Mouse (Mus musculus) embryonic fibroblast, embryonic 13.5 days (primary cell): ENCODE data around the gene Taar3.

ENCODE experiments used
- CTCF ChIP-seq: IDR thresholded peaks from 2 replicates; pipeline ENCODE4 v1.5.1; 2011; ENCODE audit warnings: mild to moderate bottlenecking, control low read depth, low read length, moderate library complexity, borderline replicate concordance; ENCODE audit not compliant: insufficient read depth
- POLR2A ChIP-seq: IDR thresholded peaks from 2 replicates; pipeline ENCODE4 v1.6.1; 2011; ENCODE audit warnings: low read depth, mild to moderate bottlenecking, control low read depth, low read length, moderate library complexity

- no peak for TF ChIP-seq POLR2A
- TF ChIP-seq CTCF: no peak
These were observed 26.9 kb upstream of the Taar3 start for GRCm38 (mm10) chr10:23922468-23922867.
